Mouse (Mus musculus): Measurements from ENCODE around the gene Hdac11. TPM values are rescaled to one million over a fixed set of nuclear protein-coding genes. Genes with fewer than 3 reads are reported as not detected.

The Hdac11 gene
- polyA plus RNA-seq (2015; fragmentation: Illumina TruSeq; extraction: RNeasy Lipid Tissue Mini Kit (QIAGEN cat#74804); ENCODE audit: low read depth, low replicate concordance): 205 TPM

GRCm38 (mm10) chr6:91156554-91157236 is at the start of gene Hdac11:
Hdac11 (plus strand) TSS chr6:91156665.

GRCm38 (mm10) chr6:91116244-91117145 is 40.0 kb upstream of the Hdac11 start, which contains the start of gene Nup210:
Nup210 (minus strand) TSS chr6:91116829.

GRCm38 (mm10) chr6:91212155-91212554 is 55.7 kb downstream of the Hdac11 start, which contains the start of gene Fbln2:
Fbln2 (plus strand) TSS chr6:91212455.

Other genes starting within 250 kb of the Hdac11 start
- gene Iqsec1, start 168.0 kb upstream of the Hdac11 start, polyA plus RNA-seq (2015; fragmentation: Illumina TruSeq; extraction: RNeasy Lipid Tissue Mini Kit (QIAGEN cat#74804); ENCODE audit: low read depth, low replicate concordance): 170 TPM
- gene Nup210, start 39.8 kb upstream of the Hdac11 start, polyA plus RNA-seq (2015; fragmentation: Illumina TruSeq; extraction: RNeasy Lipid Tissue Mini Kit (QIAGEN cat#74804); ENCODE audit: low read depth, low replicate concordance): 17.2 TPM
- 4.5 TPM for gene Fbln2, start 55.8 kb downstream of the Hdac11 start, polyA plus RNA-seq (2015; fragmentation: Illumina TruSeq; extraction: RNeasy Lipid Tissue Mini Kit (QIAGEN cat#74804); ENCODE audit: low read depth, low replicate concordance)